Mouse (Mus musculus): Measurements from ENCODE around the gene Ly6g6d. TPM values are rescaled to one million over a fixed set of nuclear protein-coding genes. Genes with fewer than 3 reads are reported as not detected.
A peak's percentile ranks its signal among the peaks of the same experiment; 100 is the strongest.

Gene Ly6g6d
- polyA plus RNA-seq, 1 experiment from 2014 or later: 0.41 TPM

- WGBS (ENCODE audit: insufficient replicate concordance): 39% methylated on average over 3 of the region's 3 CpGs
- Histone ChIP-seq H3K4me2 (no peak overlapping the region), H3K27ac (replicated peaks) (no peak overlapping the region), H3K9me3 (replicated peaks) (no peaks in the 10 kb centered on the region), H3K4me1 (replicated peaks) (peaks cover 40% of the 10 kb centered on the region), H3K36me3 (replicated peaks) (no peaks in the 10 kb centered on the region), H3K9ac (no peak overlapping the region), H3K27me3 (no peaks in the 10 kb centered on the region), H3K4me3 (replicated peaks) (no peak overlapping the region)
- ATAC-seq (ENCODE audit: insufficient read depth): no peak
These were observed 6.1 kb upstream of the Ly6g6d start for GRCm38 (mm10) chr17:35083929-35084497.

- 81% methylated on average over 16 of the region's 16 CpGs for WGBS (ENCODE audit: insufficient replicate concordance)
- no peaks in the 10 kb centered on the region for H3K36me3 ChIP-seq (replicated peaks)
- no peak overlapping the region for H3K4me3 ChIP-seq (replicated peaks)
- H3K9ac ChIP-seq: no peak overlapping the region
- peaks cover 42% of the 10 kb centered on the region for H3K4me1 ChIP-seq (replicated peaks)
- H3K27me3 ChIP-seq: peaks cover 5% of the 10 kb centered on the region
- H3K9me3 ChIP-seq (replicated peaks): no peaks in the 10 kb centered on the region
- no peak for ATAC-seq (ENCODE audit: insufficient read depth)
- no peak overlapping the region for H3K4me2 ChIP-seq
- H3K27ac ChIP-seq (replicated peaks): no peak overlapping the region
These were observed 5.1 kb upstream of the Ly6g6d start for GRCm38 (mm10) chr17:35082841-35083576.

- H3K4me3 ChIP-seq (replicated peaks): no peak overlapping the region; the same call in 1 of the 2 replicates
- peak overlapping the region; percentile 23; the same call in 1 of the 2 replicates for H3K9ac ChIP-seq
- peaks cover 56% of the 10 kb centered on the region for H3K4me1 ChIP-seq (replicated peaks)
- H3K9me3 ChIP-seq (replicated peaks): no peaks in the 10 kb centered on the region
- WGBS (ENCODE audit: insufficient replicate concordance): 83% methylated on average over 4 of the region's 4 CpGs
- H3K27me3 ChIP-seq: peaks cover 18% of the 10 kb centered on the region
- H3K27ac ChIP-seq (replicated peaks): peak overlapping the region; percentile 85
- no peak for ATAC-seq (ENCODE audit: insufficient read depth)
- H3K4me2 ChIP-seq: peak overlapping the region; percentile 70
- H3K36me3 ChIP-seq (replicated peaks): no peaks in the 10 kb centered on the region
These were observed 2.8 kb upstream of the Ly6g6d start for GRCm38 (mm10) chr17:35080710-35081109.

GRCm38 (mm10) chr17:35080248-35080647 is 2.4 kb upstream of the Ly6g6d start:
- no peaks in the 10 kb centered on the region for H3K9me3 ChIP-seq (replicated peaks)
- H3K27me3 ChIP-seq: peaks cover 18% of the 10 kb centered on the region
- peak overlapping the region; percentile 39 for H3K4me3 ChIP-seq (replicated peaks)
- peaks cover 51% of the 10 kb centered on the region for H3K4me1 ChIP-seq (replicated peaks)
- H3K36me3 ChIP-seq (replicated peaks): no peaks in the 10 kb centered on the region
- peak; percentile 66 for ATAC-seq (ENCODE audit: insufficient read depth)
- 26% methylated on average over 6 of the region's 6 CpGs for WGBS (ENCODE audit: insufficient replicate concordance)
- peak overlapping the region; percentile 23 for H3K9ac ChIP-seq
- peak overlapping the region; percentile 70 for H3K4me2 ChIP-seq
- peak overlapping the region; percentile 85 for H3K27ac ChIP-seq (replicated peaks)

GRCm38 (mm10) chr17:35079778-35080177 is 1.9 kb upstream of the Ly6g6d start:
- H3K27me3 ChIP-seq: peaks cover 18% of the 10 kb centered on the region
- H3K4me1 ChIP-seq (replicated peaks): peaks cover 47% of the 10 kb centered on the region
- ATAC-seq (ENCODE audit: insufficient read depth): peak; percentile 96
- H3K27ac ChIP-seq (replicated peaks): peak overlapping the region; percentile 85
- H3K4me3 ChIP-seq (replicated peaks): peak overlapping the region; percentile 39
- peak overlapping the region; percentile 23 for H3K9ac ChIP-seq
- 13% methylated on average over 9 of the region's 9 CpGs for WGBS (ENCODE audit: insufficient replicate concordance)
- H3K4me2 ChIP-seq: peak overlapping the region; percentile 70
- H3K9me3 ChIP-seq (replicated peaks): no peaks in the 10 kb centered on the region
- no peaks in the 10 kb centered on the region for H3K36me3 ChIP-seq (replicated peaks)

- peaks cover 30% of the 10 kb centered on the region for H3K27me3 ChIP-seq
- H3K4me3 ChIP-seq (replicated peaks): no peak overlapping the region
- no peaks in the 10 kb centered on the region for H3K36me3 ChIP-seq (replicated peaks)
- H3K27ac ChIP-seq (replicated peaks): no peak overlapping the region
- WGBS (ENCODE audit: insufficient replicate concordance): 18% methylated on average over 2 of the region's 2 CpGs
- no peak for ATAC-seq (ENCODE audit: insufficient read depth)
- no peak overlapping the region for H3K9ac ChIP-seq
- H3K4me1 ChIP-seq (replicated peaks): peaks cover 46% of the 10 kb centered on the region
- no peak overlapping the region for H3K4me2 ChIP-seq
- H3K9me3 ChIP-seq (replicated peaks): no peaks in the 10 kb centered on the region
These were observed 580 bp downstream of the Ly6g6d start for GRCm38 (mm10) chr17:35077285-35077684.

GRCm38 (mm10) chr17:35076507-35077176 is 1.2 kb downstream of the Ly6g6d start, which contains the start of gene Ly6g6e:
TSS of gene Ly6g6e (plus strand) at chr17:35076902.
- Histone ChIP-seq H3K4me2 (peak within 1 kb of the TSS; percentile 29), H3K36me3 (replicated peaks) (no peaks in the 10 kb centered on the region), H3K9ac (no peak within 1 kb of the TSS), H3K27me3 (peaks cover 30% of the 10 kb centered on the region), H3K27ac (replicated peaks) (no peak within 1 kb of the TSS), H3K4me3 (replicated peaks) (no peak within 1 kb of the TSS), H3K9me3 (replicated peaks) (no peaks in the 10 kb centered on the region), H3K4me1 (replicated peaks) (peaks cover 46% of the 10 kb centered on the region)
- WGBS (ENCODE audit: insufficient replicate concordance): 33% methylated on average over 10 of the region's 10 CpGs
- ATAC-seq (ENCODE audit: insufficient read depth): no peak

- Histone ChIP-seq H3K9ac (no peak overlapping the region; the same call in 1 of the 2 replicates), H3K27me3 (peaks cover 44% of the 10 kb centered on the region), H3K4me1 (replicated peaks) (peaks cover 31% of the 10 kb centered on the region), H3K4me2 (no peak overlapping the region), H3K36me3 (replicated peaks) (no peaks in the 10 kb centered on the region), H3K9me3 (replicated peaks) (no peaks in the 10 kb centered on the region), H3K4me3 (replicated peaks) (no peak overlapping the region), H3K27ac (replicated peaks) (no peak overlapping the region)
- ATAC-seq (ENCODE audit: insufficient read depth): no peak
- WGBS (ENCODE audit: insufficient replicate concordance): 24% methylated on average over 17 of the region's 17 CpGs
These were observed 3.8 kb downstream of the Ly6g6d start for GRCm38 (mm10) chr17:35074097-35074496.

- H3K36me3 ChIP-seq (replicated peaks): no peaks in the 10 kb centered on the region
- no peak overlapping the region for H3K27ac ChIP-seq (replicated peaks)
- WGBS (ENCODE audit: insufficient replicate concordance): 67% methylated on average over 9 of the region's 9 CpGs
- ATAC-seq (ENCODE audit: insufficient read depth): no peak
- H3K9me3 ChIP-seq (replicated peaks): no peaks in the 10 kb centered on the region
- peaks cover 14% of the 10 kb centered on the region for H3K4me1 ChIP-seq (replicated peaks)
- peaks cover 52% of the 10 kb centered on the region for H3K27me3 ChIP-seq
- no peak overlapping the region for H3K4me3 ChIP-seq (replicated peaks)
- H3K9ac ChIP-seq: no peak overlapping the region
- no peak overlapping the region for H3K4me2 ChIP-seq
These were observed 6.4 kb downstream of the Ly6g6d start for GRCm38 (mm10) chr17:35071454-35071853.

- no peaks in the 10 kb centered on the region for H3K36me3 ChIP-seq (replicated peaks)
- WGBS (ENCODE audit: insufficient replicate concordance): 33% methylated on average over 6 of the region's 6 CpGs
- H3K9ac ChIP-seq: no peak overlapping the region
- no peak overlapping the region for H3K4me3 ChIP-seq (replicated peaks)
- H3K27ac ChIP-seq (replicated peaks): no peak overlapping the region
- peaks cover 60% of the 10 kb centered on the region for H3K27me3 ChIP-seq
- H3K4me1 ChIP-seq (replicated peaks): peaks cover 17% of the 10 kb centered on the region
- no peak overlapping the region for H3K4me2 ChIP-seq
- no peaks in the 10 kb centered on the region for H3K9me3 ChIP-seq (replicated peaks)
- no peak for ATAC-seq (ENCODE audit: insufficient read depth)
These were observed 7.2 kb downstream of the Ly6g6d start for GRCm38 (mm10) chr17:35070556-35071229.

All from liver, embryonic 15.5 days (tissue).